Mouse (Mus musculus) kidney, embryonic 14.5 days (tissue): ENCODE results near the gene Gm45713. TPM values are rescaled to one million over a fixed set of nuclear protein-coding genes. Genes with fewer than 3 reads are reported as not detected.
A peak's percentile ranks its signal among the peaks of the same experiment; 100 is the strongest.

Experiments
- ATAC-seq: fragments of 200-750 bp; cut with Nextera tagmentation; 2 replicates; pipeline ENCODE4 v1.8.0; 2017; ENCODE audit warnings: moderate number of reproducible peaks, mild to moderate bottlenecking, moderate TSS enrichment, moderate library complexity; ENCODE audit not compliant: low FRiP score, low TSS enrichment
- H3K27ac ChIP-seq: fragments of 300-500 bp; sonication (generic); 2 replicates; pipeline ENCODE4 v1.5.1; 2014; ENCODE audit warnings: low read depth, mild to moderate bottlenecking, low read length, moderate library complexity, mixed read lengths
- H3K27me3 ChIP-seq: fragments of 300-500 bp; sonication (generic); 2 replicates; pipeline ENCODE4 v1.6.1; 2014; ENCODE audit warnings: mild to moderate bottlenecking, low read length; ENCODE audit not compliant: control insufficient read depth, insufficient read depth
- H3K36me3 ChIP-seq: fragments of 300-500 bp; sonication (generic); 2 replicates; pipeline ENCODE4 v1.6.1; 2014; ENCODE audit warnings: low read length, mixed read lengths; ENCODE audit not compliant: control insufficient read depth, insufficient read depth
- H3K4me1 ChIP-seq: fragments of 300-500 bp; sonication (generic); 2 replicates; pipeline ENCODE4 v1.6.1; 2014; ENCODE audit warnings: low read length, mixed read lengths; ENCODE audit not compliant: control insufficient read depth, insufficient read depth
- H3K4me2 ChIP-seq: fragments of 300-500 bp; sonication (generic); replicated peaks from 2 replicates; pipeline ENCODE4 v1.6.1; 2014; ENCODE audit warnings: low read depth, mild to moderate bottlenecking, low read length
- H3K4me3 ChIP-seq: fragments of 300-500 bp; sonication (generic); 2 replicates; pipeline ENCODE4 v1.5.1; 2014; ENCODE audit warnings: mild to moderate bottlenecking, low read length
- H3K9ac ChIP-seq: fragments of 300-500 bp; sonication (generic); 2 replicates; pipeline ENCODE4 v1.6.1; 2014; ENCODE audit warnings: low read depth, mild to moderate bottlenecking, low read length, moderate library complexity
- H3K9me3 ChIP-seq: fragments of 300-500 bp; sonication (generic); 2 replicates; pipeline ENCODE4 v1.6.1; 2016; ENCODE audit warnings: low read length; ENCODE audit not compliant: control insufficient read depth
- WGBS: fragments of 180-500 bp; shearing (Covaris S2); extraction: QIAGEN DNeasy Blood & Tissue Kit; methylation state at CpG from one replicate; pipeline ENCODE4 v1.1.7; 2014; 5-methylcytosine and 5-hydroxymethylcytosine counted together
- polyA plus RNA-seq: library from polyadenylated mRNA; unstranded; fragments of >200 nt; fragmentation: Nextera tagmentation; extraction: Ambion mirVana; gene quantifications from 2 replicates; pipeline ENCODE4 v1.2.1, GENCODE M21; 2014

Gene Gm45713
- polyA plus RNA-seq, 1 experiment from 2014 or later: 0.19 TPM

- ATAC-seq: no peak
- Histone ChIP-seq H3K4me2 (no peak overlapping the region), H3K4me3 (no peak overlapping the region), H3K27ac (0 out of 2 replicates have a peak overlapping the region, but pooled peaks have one; percentile 6), H3K4me1 (peaks cover 4% of the 10 kb centered on the region; the same call in 1 of the 2 replicates), H3K27me3 (no peaks in the 10 kb centered on the region), H3K9ac (no peak overlapping the region), H3K9me3 (no peaks in the 10 kb centered on the region), H3K36me3 (peaks cover 50% of the 10 kb centered on the region)
- 73% methylated on average over 25 of the region's 25 CpGs for WGBS
Measured at GRCm38 (mm10) chr7:45082401-45083299, 53.4 kb downstream of the Gm45713 start.

- no peak for ATAC-seq
- Histone ChIP-seq H3K4me1 (peaks cover 4% of the 10 kb centered on the region; the same call in 1 of the 2 replicates), H3K27me3 (no peaks in the 10 kb centered on the region), H3K4me3 (no peak overlapping the region), H3K9me3 (no peaks in the 10 kb centered on the region), H3K4me2 (no peak overlapping the region), H3K27ac (no peak overlapping the region), H3K36me3 (peaks cover 50% of the 10 kb centered on the region), H3K9ac (no peak overlapping the region)
- WGBS: 59% methylated on average over 5 of the region's 5 CpGs
Measured at GRCm38 (mm10) chr7:45081016-45081415, 55.0 kb downstream of the Gm45713 start.

GRCm38 (mm10) chr7:45079856-45080255 lies 56.2 kb downstream of the Gm45713 start:
- H3K27ac ChIP-seq: no peak overlapping the region
- H3K9ac ChIP-seq: no peak overlapping the region
- H3K4me1 ChIP-seq: peaks cover 8% of the 10 kb centered on the region; the same call in 1 of the 2 replicates
- H3K9me3 ChIP-seq: no peaks in the 10 kb centered on the region
- WGBS: 1% methylated on average over 10 of the region's 10 CpGs
- ATAC-seq: peak; percentile 32; the same call in 1 of the 2 replicates
- H3K36me3 ChIP-seq: peaks cover 49% of the 10 kb centered on the region
- no peaks in the 10 kb centered on the region for H3K27me3 ChIP-seq
- no peak overlapping the region for H3K4me2 ChIP-seq
- no peak overlapping the region for H3K4me3 ChIP-seq

- H3K36me3 ChIP-seq: peaks cover 51% of the 10 kb centered on the region
Measured at GRCm38 (mm10) chr7:45078513-45078912, 57.5 kb downstream of the Gm45713 start.

GRCm38 (mm10) chr7:45077829-45078228 lies 58.2 kb downstream of the Gm45713 start:
- ATAC-seq: no peak
- H3K9me3 ChIP-seq: no peaks in the 10 kb centered on the region
- WGBS: 79% methylated on average over 2 of the region's 2 CpGs
- H3K4me2 ChIP-seq: no peak overlapping the region
- H3K9ac ChIP-seq: no peak overlapping the region
- H3K4me1 ChIP-seq: peaks cover 7% of the 10 kb centered on the region; the same call in 1 of the 2 replicates
- no peak overlapping the region for H3K27ac ChIP-seq
- peaks cover 47% of the 10 kb centered on the region for H3K36me3 ChIP-seq
- no peaks in the 10 kb centered on the region for H3K27me3 ChIP-seq
- H3K4me3 ChIP-seq: no peak overlapping the region

More at GRCm38 (mm10) chr7:45078513-45078912, 57.5 kb downstream of the Gm45713 start:
- 38% methylated on average over 9 of the region's 9 CpGs for WGBS
- Histone ChIP-seq H3K4me1 (peaks cover 8% of the 10 kb centered on the region; the same call in 1 of the 2 replicates), H3K27ac (no peak overlapping the region), H3K4me3 (no peak overlapping the region), H3K27me3 (no peaks in the 10 kb centered on the region), H3K9ac (no peak overlapping the region), H3K9me3 (no peaks in the 10 kb centered on the region), H3K4me2 (no peak overlapping the region)
- 0 out of 2 replicates have a peak, but pooled peaks have one; percentile 17 for ATAC-seq

- H3K4me3 ChIP-seq: no peak overlapping the region
- no peak overlapping the region for H3K4me2 ChIP-seq
- 88% methylated on average over 14 of the region's 14 CpGs for WGBS
- no peak overlapping the region for H3K27ac ChIP-seq
- H3K36me3 ChIP-seq: peaks cover 44% of the 10 kb centered on the region
- H3K9me3 ChIP-seq: no peaks in the 10 kb centered on the region
- H3K9ac ChIP-seq: no peak overlapping the region
- no peaks in the 10 kb centered on the region for H3K27me3 ChIP-seq
- no peak for ATAC-seq
- peaks cover 4% of the 10 kb centered on the region; the same call in 1 of the 2 replicates for H3K4me1 ChIP-seq
Measured at GRCm38 (mm10) chr7:45077322-45077721, 58.7 kb downstream of the Gm45713 start.

GRCm38 (mm10) chr7:45076501-45076900 lies 59.5 kb downstream of the Gm45713 start:
- WGBS: 88% methylated on average over 30 of the region's 30 CpGs
- H3K36me3 ChIP-seq: peaks cover 44% of the 10 kb centered on the region

More at GRCm38 (mm10) chr7:45076501-45076900, 59.5 kb downstream of the Gm45713 start:
- no peak for ATAC-seq
- no peak overlapping the region for H3K9ac ChIP-seq
- no peaks in the 10 kb centered on the region for H3K27me3 ChIP-seq
- H3K4me2 ChIP-seq: no peak overlapping the region
- H3K9me3 ChIP-seq: no peaks in the 10 kb centered on the region
- no peak overlapping the region for H3K4me3 ChIP-seq
- H3K4me1 ChIP-seq: 0 out of 2 replicates have a peak, but pooled peaks cover 4% of the 10 kb centered on the region
- no peak overlapping the region for H3K27ac ChIP-seq
